Mouse (Mus musculus) myocyte (in vitro differentiated cells): Measurements from ENCODE around the gene Dhdds. TPM values are rescaled to one million over a fixed set of nuclear protein-coding genes. Genes with fewer than 3 reads are reported as not detected.

Experiments
- H3K27me3 ChIP-seq: one replicate; pipeline ENCODE4 v1.6.1; 2011; ENCODE audit not compliant: control insufficient read depth, insufficient read depth, insufficient read length
- H3K36me3 ChIP-seq: one replicate; pipeline ENCODE4 v1.6.1; 2011; ENCODE audit not compliant: control insufficient read depth, insufficient read depth
- H3K4me2 ChIP-seq: one replicate; pipeline ENCODE4 v1.6.1; 2011; ENCODE audit warnings: low read depth, control low read depth
- H3K4me3 ChIP-seq: one replicate; pipeline ENCODE4 v1.5.1; 2011; ENCODE audit warnings: mild to moderate bottlenecking, control low read depth, moderate library complexity
- H3K79me2 ChIP-seq: one replicate; pipeline ENCODE4 v1.6.1; 2011; ENCODE audit not compliant: control insufficient read depth, insufficient read depth
- H3ac ChIP-seq: one replicate; pipeline ENCODE4 v1.6.1; 2011; ENCODE audit not compliant: control insufficient read depth, insufficient read length
- CEBPB ChIP-seq: IDR thresholded peaks from 2 replicates; pipeline ENCODE4 v1.6.1; 2011; ENCODE audit warnings: mild to moderate bottlenecking, moderate library complexity; ENCODE audit not compliant: poor library complexity, insufficient read depth, severe bottlenecking
- E2F4 ChIP-seq: IDR thresholded peaks from one replicate; pipeline ENCODE4 v1.6.1; 2011; ENCODE audit warnings: mild to moderate bottlenecking, control low read depth, moderate library complexity; ENCODE audit not compliant: insufficient read depth
- MAX ChIP-seq: IDR thresholded peaks from one replicate; pipeline ENCODE4 v1.6.1; 2011; ENCODE audit warnings: low read depth, mild to moderate bottlenecking, control low read depth
- MYOD1 ChIP-seq, 3 experiments: IDR thresholded peaks; one replicate each; pipeline ENCODE4 v1.6.1; 2011; ENCODE audit warnings: control low read depth in 2 of 3, low read depth in 2 of 3, mild to moderate bottlenecking in 2 of 3, moderate library complexity in 1 of 3; ENCODE audit not compliant: insufficient read length in 2 of 3, control insufficient read depth in 1 of 3
- MYOG ChIP-seq, 3 experiments: IDR thresholded peaks; one replicate each; pipeline ENCODE4 v1.6.1; 2011; ENCODE audit warnings: control low read depth in 2 of 3, low read depth in 2 of 3, mild to moderate bottlenecking in 2 of 3; ENCODE audit not compliant: insufficient read length in 2 of 3, control insufficient read depth in 1 of 3, insufficient read depth in 1 of 3
- POLR2A ChIP-seq: IDR thresholded peaks from one replicate; pipeline ENCODE4 v1.6.1; 2011; ENCODE audit warnings: low read depth, mild to moderate bottlenecking, control low read depth, moderate library complexity; ENCODE audit not compliant: insufficient read length
- POLR2AphosphoS2 ChIP-seq: IDR thresholded peaks from one replicate; pipeline ENCODE4 v1.6.1; 2011; ENCODE audit warnings: low read depth, control low read depth; ENCODE audit not compliant: insufficient read length
- REST ChIP-seq: IDR thresholded peaks from one replicate; pipeline ENCODE4 v1.6.1; 2011; ENCODE audit warnings: mild to moderate bottlenecking, control low read depth, moderate library complexity; ENCODE audit not compliant: insufficient read depth, insufficient read length
- SRF ChIP-seq: IDR thresholded peaks from one replicate; pipeline ENCODE4 v1.6.1; 2011; ENCODE audit warnings: low read depth; ENCODE audit not compliant: control insufficient read depth, insufficient read length
- TCF12 ChIP-seq: IDR thresholded peaks from one replicate; pipeline ENCODE4 v1.6.1; 2011; ENCODE audit warnings: mild to moderate bottlenecking, control low read depth; ENCODE audit not compliant: poor library complexity, insufficient read depth, severe bottlenecking
- TCF3 ChIP-seq: IDR thresholded peaks from one replicate; pipeline ENCODE4 v1.6.1; 2011; ENCODE audit warnings: low read depth, control low read depth; ENCODE audit not compliant: insufficient read length
- USF1 ChIP-seq: IDR thresholded peaks from one replicate; pipeline ENCODE4 v1.6.1; 2011; ENCODE audit warnings: low read depth, mild to moderate bottlenecking, control low read depth, moderate library complexity
- polyA plus RNA-seq: library from polyadenylated mRNA; unstranded; fragments of >200 nt; fragmentation: generic; extraction: Trizol; gene quantifications from one replicate; pipeline ENCODE4 v1.2.1, GENCODE M21; 2012; ENCODE audit warnings: missing spikeins

Dhdds gene
- polyA plus RNA-seq, 1 experiment: 30.5 TPM

DNA sequence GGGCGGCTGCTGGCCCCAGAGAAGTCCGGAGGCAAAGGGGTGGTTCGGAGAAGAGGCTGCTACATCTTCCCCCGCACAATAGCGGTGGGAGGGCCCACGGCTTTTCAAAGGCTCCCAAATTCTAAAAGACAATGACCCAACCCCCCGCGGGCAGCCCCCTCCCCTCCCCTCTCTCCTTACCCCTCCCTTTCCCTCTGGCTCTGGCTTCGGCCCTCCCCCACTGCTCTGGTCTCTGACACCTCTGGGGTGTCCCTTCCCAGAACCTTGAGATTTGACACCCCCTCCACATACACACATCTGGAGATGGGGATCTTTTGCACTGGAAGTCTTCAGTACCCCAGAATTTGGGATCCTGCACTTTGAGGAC is 18.0 kb upstream of the Dhdds start, which contains the start of gene Lin28a:
Gene Lin28a (minus strand): TSS at position 63 of the 367 bp plus-strand sequence.
- Histone ChIP-seq H3ac (no peak within 1 kb of the TSS), H3K27me3 (peaks cover 32% of the 10 kb centered on the region), H3K79me2 (no peaks in the 10 kb centered on the region), H3K4me3 (no peak within 1 kb of the TSS), H3K4me2 (no peak within 1 kb of the TSS), H3K36me3 (no peaks in the 10 kb centered on the region)
- TF ChIP-seq USF1 (no peak), TCF3 (no peak)

DNA sequence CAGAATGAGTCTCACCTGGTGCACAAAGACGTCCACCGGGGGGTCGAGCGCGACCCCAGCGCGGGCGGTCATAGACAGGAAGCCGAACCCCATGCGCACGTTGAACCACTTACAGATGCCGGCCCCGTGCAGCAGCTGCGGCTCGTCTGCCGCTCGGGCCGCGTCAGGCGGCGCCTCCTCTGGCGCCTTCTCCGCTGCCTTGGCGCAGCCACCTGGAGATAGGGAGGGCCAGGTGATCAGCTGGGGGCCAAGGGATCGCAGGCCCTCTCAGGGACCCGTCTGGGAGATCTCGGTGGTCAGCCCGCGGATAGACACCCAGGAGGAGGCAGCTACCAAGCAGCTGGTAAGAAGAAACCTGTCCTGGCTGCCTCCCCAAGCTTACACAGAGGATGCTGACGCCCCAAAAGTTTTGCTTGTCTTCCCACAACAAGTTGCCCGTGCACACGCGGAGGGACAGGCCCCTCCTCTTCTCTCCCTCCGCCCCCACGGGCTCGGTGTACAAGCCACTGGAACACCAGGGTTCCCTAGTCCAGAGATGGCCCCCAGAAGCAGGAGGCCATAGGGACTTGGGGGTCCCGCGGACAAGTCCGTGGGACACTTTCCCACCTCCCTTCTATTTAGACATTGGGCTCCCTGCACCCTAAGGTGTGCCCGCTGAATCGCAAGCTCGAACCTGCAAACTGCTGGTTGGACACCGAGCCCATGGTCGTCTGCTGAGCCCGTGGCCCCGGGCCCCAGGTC is 17.5 kb upstream of the Dhdds start:
- Histone ChIP-seq H3K4me3 (no peak overlapping the region), H3ac (no peak overlapping the region), H3K79me2 (no peaks in the 10 kb centered on the region), H3K36me3 (no peaks in the 10 kb centered on the region), H3K27me3 (peaks cover 31% of the 10 kb centered on the region), H3K4me2 (no peak overlapping the region)
- no peak for TF ChIP-seq TCF3
- no peak for TF ChIP-seq MYOG (IDR thresholded peaks at IDR 0.05; ENCODE audit: control insufficient read depth in 1 of 3, insufficient read depth in 1 of 3, insufficient read length in 2 of 3, low read depth in 2 of 3)
- TF ChIP-seq USF1: no peak
- TF ChIP-seq E2F4: no peak
- TF ChIP-seq CEBPB: no peak

DNA sequence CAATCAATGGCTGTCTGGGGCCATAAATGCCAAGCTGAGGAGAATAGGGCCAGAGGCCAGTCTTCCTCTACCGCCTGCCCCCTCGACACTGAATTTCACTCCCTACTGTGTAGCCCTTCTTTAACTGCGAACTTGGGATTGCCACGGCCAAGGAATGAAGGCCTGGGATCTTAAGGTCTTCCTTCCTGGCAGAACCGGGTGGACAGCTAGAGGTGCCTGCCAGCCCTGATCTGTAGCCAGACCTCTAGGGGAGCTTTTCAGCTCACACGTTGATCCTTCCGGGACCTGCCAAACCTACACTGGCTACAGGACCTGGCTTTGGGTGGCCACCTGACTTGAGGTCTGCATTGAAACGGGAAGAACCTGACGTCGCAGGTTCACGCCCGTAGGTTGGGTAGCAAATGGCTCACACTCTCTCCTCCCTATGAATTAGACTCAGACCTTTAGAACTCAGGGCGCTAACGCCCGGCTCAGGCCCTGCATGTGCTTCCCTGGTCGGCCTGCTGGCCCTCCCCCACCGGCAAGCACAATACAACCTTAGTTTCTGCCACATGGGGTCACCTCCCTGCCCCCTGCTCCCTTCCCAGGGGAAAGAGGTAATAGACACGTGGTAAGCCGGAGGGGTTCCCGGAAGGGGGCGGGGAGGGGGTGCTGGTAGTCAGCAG is 16.6 kb upstream of the Dhdds start:
- H3K79me2 ChIP-seq: no peaks in the 10 kb centered on the region
- peaks cover 31% of the 10 kb centered on the region for H3K27me3 ChIP-seq
- TF ChIP-seq MYOD1 (IDR thresholded peaks at IDR 0.05; ENCODE audit: control insufficient read depth in 1 of 3, insufficient read length in 2 of 3, low read depth in 2 of 3) (no peak), TCF12 (no peak), E2F4 (no peak)
- H3K4me3 ChIP-seq: no peak overlapping the region
- no peak overlapping the region for H3ac ChIP-seq
- H3K36me3 ChIP-seq: no peaks in the 10 kb centered on the region
- H3K4me2 ChIP-seq: no peak overlapping the region

DNA sequence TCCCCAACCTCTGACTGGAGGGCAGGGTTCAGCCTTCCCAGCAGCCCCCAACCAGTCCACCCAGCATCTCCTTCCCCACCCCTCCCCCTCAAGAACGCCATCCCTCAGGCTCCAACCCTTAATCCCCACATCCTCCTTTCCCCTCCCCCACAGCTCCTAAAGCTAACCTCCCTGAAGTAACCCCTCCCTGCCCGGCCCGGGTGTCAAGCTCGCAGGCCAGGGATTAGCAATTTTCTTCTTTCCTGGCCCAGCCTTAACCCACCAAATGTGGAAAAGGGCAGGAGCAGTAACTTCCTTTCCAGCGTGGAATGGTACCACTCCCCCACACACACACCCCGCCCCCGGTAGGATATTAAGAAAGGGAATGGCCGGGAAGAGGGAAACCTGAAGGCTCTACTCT is 16.0 kb upstream of the Dhdds start:
- Histone ChIP-seq H3K79me2 (no peaks in the 10 kb centered on the region), H3K4me2 (no peak overlapping the region), H3K4me3 (no peak overlapping the region), H3K27me3 (peaks cover 36% of the 10 kb centered on the region), H3K36me3 (no peaks in the 10 kb centered on the region), H3ac (no peak overlapping the region)
- TF ChIP-seq TCF12 (no peak), REST (no peak), MYOD1 (IDR thresholded peaks at IDR 0.05; ENCODE audit: control insufficient read depth in 1 of 3, insufficient read length in 2 of 3, low read depth in 2 of 3) (no peak), CEBPB (no peak), SRF (no peak), TCF3 (no peak), E2F4 (no peak), POLR2AphosphoS2 (no peak), USF1 (no peak), MYOG (IDR thresholded peaks at IDR 0.05; ENCODE audit: control insufficient read depth in 1 of 3, insufficient read depth in 1 of 3, insufficient read length in 2 of 3, low read depth in 2 of 3) (no peak), POLR2A (no peak), MAX (no peak)

DNA sequence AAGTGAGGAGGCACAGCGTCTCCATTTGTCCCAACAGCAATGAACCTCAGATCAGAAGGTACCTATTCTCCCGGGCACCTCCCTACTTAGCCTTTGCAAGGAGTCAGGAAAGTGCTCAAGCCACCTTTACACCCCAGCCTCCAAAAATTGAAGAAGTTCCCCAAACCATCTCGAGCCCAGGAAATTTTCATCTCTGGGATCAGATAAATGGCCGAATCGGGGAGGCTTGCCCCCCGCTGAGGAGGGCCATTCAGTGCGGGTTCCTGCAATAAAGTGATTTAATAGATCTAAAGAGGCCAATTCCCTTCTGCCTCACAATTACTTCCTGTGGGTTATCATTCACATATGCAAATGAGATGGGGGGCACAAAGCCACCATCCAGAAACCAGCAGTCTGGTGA is 15.5 kb upstream of the Dhdds start:
- no peak for TF ChIP-seq TCF12
- TF ChIP-seq MYOG (IDR thresholded peaks at IDR 0.05; ENCODE audit: control insufficient read depth in 1 of 3, insufficient read depth in 1 of 3, insufficient read length in 2 of 3, low read depth in 2 of 3): no peak
- TF ChIP-seq E2F4: no peak
- no peak for TF ChIP-seq TCF3
- TF ChIP-seq MAX: no peak
- TF ChIP-seq MYOD1 (IDR thresholded peaks at IDR 0.05; ENCODE audit: control insufficient read depth in 1 of 3, insufficient read length in 2 of 3, low read depth in 2 of 3): no peak
- no peak for TF ChIP-seq POLR2AphosphoS2
- no peak for TF ChIP-seq USF1
- no peak for TF ChIP-seq SRF
- no peak for TF ChIP-seq POLR2A
- no peak for TF ChIP-seq CEBPB
- TF ChIP-seq REST: no peak
- Histone ChIP-seq H3K4me3 (no peak overlapping the region), H3K4me2 (no peak overlapping the region), H3ac (no peak overlapping the region), H3K36me3 (no peaks in the 10 kb centered on the region), H3K79me2 (no peaks in the 10 kb centered on the region), H3K27me3 (peaks cover 36% of the 10 kb centered on the region)
